Mouse (Mus musculus) subcutaneous adipose tissue, adult 2 months (tissue): Measurements from ENCODE around the gene Lypd4. TPM values are rescaled to one million over a fixed set of nuclear protein-coding genes. Genes with fewer than 3 reads are reported as not detected.

Experiments
- polyA plus RNA-seq: library from polyadenylated mRNA; depleted of rRNA; stranded (reverse); fragments of >200 nt; gene quantifications from 2 replicates; pipeline ENCODE4 v1.2.3, GENCODE M21; 2012; ENCODE audit warnings: low replicate concordance; rRNA removed

The Lypd4 gene
- polyA plus RNA-seq, result not detected in 2 replicates

GRCm38 (mm10) chr7:24869532-24870165 is at the start of gene Lypd4, which contains the start of gene Dmrtc2:
Gene Lypd4, minus strand, starts transcription at chr7:24869941.
Gene Dmrtc2, plus strand, starts transcription at chr7:24870057.

GRCm38 (mm10) chr7:24902630-24903443 is 33.1 kb upstream of the Lypd4 start, which contains the start of gene Arhgef1:
Gene Arhgef1, plus strand, starts transcription at chr7:24902912.

GRCm38 (mm10) chr7:24897224-24897623 is 27.5 kb upstream of the Lypd4 start, which contains the start of gene Cd79a:
Gene Cd79a, plus strand, starts transcription at chr7:24897381.

GRCm38 (mm10) chr7:24883896-24884692 is 14.4 kb upstream of the Lypd4 start, which contains the start of gene Rps19:
Gene Rps19, plus strand, starts transcription at chr7:24884371.

GRCm38 (mm10) chr7:24861913-24862312 is 7.8 kb downstream of the Lypd4 start, which contains the start of gene Gm9844:
Gene Gm9844, plus strand, starts transcription at chr7:24862213.

Other genes with a start within 250 kb of the Lypd4 start
- 0.07 and 0.81 TPM in 2 replicates for gene Lypd3, start 233.4 kb downstream of the Lypd4 start, polyA plus RNA-seq
- gene Tex101, start 193.3 kb downstream of the Lypd4 start, polyA plus RNA-seq, result not detected in 2 replicates
- gene BC049730, start 160.7 kb downstream of the Lypd4 start, polyA plus RNA-seq, result not detected in 2 replicates
- not detected in 2 replicates for gene Gm4763, start 143.0 kb downstream of the Lypd4 start, polyA plus RNA-seq
- 0.10 and 0.41 TPM in 2 replicates for gene Cd177, start 109.6 kb downstream of the Lypd4 start, polyA plus RNA-seq
- gene Ceacam10, start 92.7 kb downstream of the Lypd4 start, polyA plus RNA-seq, result 0.72 and 2.0 TPM in 2 replicates
- 3.5 and 6.8 TPM in 2 replicates for gene Gm9844, start 7.7 kb downstream of the Lypd4 start, polyA plus RNA-seq
- gene Dmrtc2, start 116 bp upstream of the Lypd4 start, polyA plus RNA-seq, result 0.20 TPM in 1 of 2 replicates, not detected in the other
- gene Rps19, start 14.4 kb upstream of the Lypd4 start, polyA plus RNA-seq, result 506 and 945 TPM in 2 replicates
- gene Cd79a, start 27.4 kb upstream of the Lypd4 start, polyA plus RNA-seq, result 2.0 and 3.7 TPM in 2 replicates
- gene Arhgef1, start 33.0 kb upstream of the Lypd4 start, polyA plus RNA-seq, result 231 and 248 TPM in 2 replicates
- gene Gm4881, start 74.6 kb upstream of the Lypd4 start, polyA plus RNA-seq, result not detected in 2 replicates
- gene Rabac1, start 102.8 kb upstream of the Lypd4 start, polyA plus RNA-seq, result 496 and 596 TPM in 2 replicates
- gene Atp1a3, start 136.0 kb upstream of the Lypd4 start, polyA plus RNA-seq, result 14.8 and 16.0 TPM in 2 replicates
- 14.7 and 51.0 TPM in 2 replicates for gene Grik5, start 202.4 kb upstream of the Lypd4 start, polyA plus RNA-seq
- gene Zfp574, start 202.6 kb upstream of the Lypd4 start, polyA plus RNA-seq, result 15.4 and 37.3 TPM in 2 replicates